Mouse (Mus musculus): ENCODE data around the gene Pdzd7. TPM values are rescaled to one million over a fixed set of nuclear protein-coding genes. Genes with fewer than 3 reads are reported as not detected.
A peak's percentile ranks its signal among the peaks of the same experiment; 100 is the strongest.

Gene Pdzd7
- polyA plus RNA-seq, 1 experiment from 2014 or later: 0.39 TPM

GRCm38 (mm10) chr19:45058113-45058839 is 12.8 kb upstream of the Pdzd7 start:
- H3K9ac ChIP-seq: peak overlapping the region; percentile 78
- H3K4me2 ChIP-seq: peak overlapping the region; percentile 83
- H3K4me3 ChIP-seq (ENCODE audit: low read depth, low read length): peak overlapping the region; percentile 56
- no peaks in the 10 kb centered on the region for H3K9me3 ChIP-seq (ENCODE audit: low read depth, low read length)
- H3K27ac ChIP-seq (ENCODE audit: low read depth): peak overlapping the region; percentile 96
- WGBS: under 1% methylated on average over 34 of the region's 34 CpGs
- H3K36me3 ChIP-seq (ENCODE audit: insufficient read depth): peaks cover 10% of the 10 kb centered on the region; the same call in 1 of the 2 replicates
- H3K27me3 ChIP-seq (ENCODE audit: insufficient read depth, low read length): no peaks in the 10 kb centered on the region
- ATAC-seq (ENCODE audit: insufficient read depth) (peak; percentile 94), DNase-seq (peak; percentile 100)
- H3K4me1 ChIP-seq (ENCODE audit: insufficient read depth): peaks cover 12% of the 10 kb centered on the region
- TF ChIP-seq CTCF (IDR thresholded peaks at IDR 0.05; ENCODE audit: low read depth): no peak

- ATAC-seq (ENCODE audit: insufficient read depth): no peak
- Histone ChIP-seq H3K4me1 (ENCODE audit: insufficient read depth) (peaks cover 12% of the 10 kb centered on the region), H3K9me3 (ENCODE audit: low read depth, low read length) (no peaks in the 10 kb centered on the region), H3K4me2 (peak overlapping the region; percentile 83), H3K27ac (ENCODE audit: low read depth) (peak overlapping the region; percentile 96), H3K36me3 (ENCODE audit: insufficient read depth) (peaks cover 15% of the 10 kb centered on the region; the same call in 1 of the 2 replicates), H3K9ac (peak overlapping the region; percentile 78), H3K27me3 (ENCODE audit: insufficient read depth, low read length) (no peaks in the 10 kb centered on the region), H3K4me3 (ENCODE audit: low read depth, low read length) (peak overlapping the region; percentile 56)
- DNase-seq: peak; percentile 59
- 29% methylated on average over 7 of the region's 7 CpGs for WGBS
- TF ChIP-seq CTCF (IDR thresholded peaks at IDR 0.05; ENCODE audit: low read depth): no peak
Observed at GRCm38 (mm10) chr19:45057724-45058112, 12.2 kb upstream of the Pdzd7 start.

GRCm38 (mm10) chr19:45056908-45057698 is 11.6 kb upstream of the Pdzd7 start:
- peak overlapping the region; percentile 56 for H3K4me3 ChIP-seq (ENCODE audit: low read depth, low read length)
- H3K27ac ChIP-seq (ENCODE audit: low read depth): peak overlapping the region; percentile 96
- no peaks in the 10 kb centered on the region for H3K9me3 ChIP-seq (ENCODE audit: low read depth, low read length)
- H3K36me3 ChIP-seq (ENCODE audit: insufficient read depth): peaks cover 21% of the 10 kb centered on the region; the same call in 1 of the 2 replicates
- H3K4me1 ChIP-seq (ENCODE audit: insufficient read depth): peaks cover 12% of the 10 kb centered on the region
- DNase-seq: no peak
- no peak for TF ChIP-seq CTCF (IDR thresholded peaks at IDR 0.05; ENCODE audit: low read depth)
- H3K27me3 ChIP-seq (ENCODE audit: insufficient read depth, low read length): no peaks in the 10 kb centered on the region
- no peak for ATAC-seq (ENCODE audit: insufficient read depth)
- peak overlapping the region; percentile 83 for H3K4me2 ChIP-seq
- peak overlapping the region; percentile 78 for H3K9ac ChIP-seq
- WGBS: 71% methylated on average over 7 of the region's 7 CpGs

GRCm38 (mm10) chr19:45056364-45056763 is 10.8 kb upstream of the Pdzd7 start:
- Histone ChIP-seq H3K27ac (ENCODE audit: low read depth) (no peak overlapping the region), H3K36me3 (ENCODE audit: insufficient read depth) (peaks cover 27% of the 10 kb centered on the region; the same call in 1 of the 2 replicates), H3K9ac (no peak overlapping the region; the same call in 1 of the 2 replicates), H3K4me2 (no peak overlapping the region; the same call in 1 of the 2 replicates), H3K9me3 (ENCODE audit: low read depth, low read length) (no peaks in the 10 kb centered on the region), H3K4me3 (ENCODE audit: low read depth, low read length) (no peak overlapping the region), H3K27me3 (ENCODE audit: insufficient read depth, low read length) (no peaks in the 10 kb centered on the region), H3K4me1 (ENCODE audit: insufficient read depth) (peaks cover 12% of the 10 kb centered on the region)
- peak; percentile 12; the same call in 1 of the 2 replicates for ATAC-seq (ENCODE audit: insufficient read depth)
- WGBS: 32% methylated on average over 4 of the region's 4 CpGs
- DNase-seq: peak; percentile 83
- TF ChIP-seq CTCF (IDR thresholded peaks at IDR 0.05; ENCODE audit: low read depth): peak; percentile 73

GRCm38 (mm10) chr19:45054892-45055690 is 9.6 kb upstream of the Pdzd7 start:
- WGBS: 81% methylated on average over 6 of the region's 6 CpGs
- Histone ChIP-seq H3K27me3 (ENCODE audit: insufficient read depth, low read length) (no peaks in the 10 kb centered on the region), H3K4me2 (no peak overlapping the region), H3K27ac (ENCODE audit: low read depth) (no peak overlapping the region), H3K9ac (no peak overlapping the region), H3K4me1 (ENCODE audit: insufficient read depth) (peaks cover 12% of the 10 kb centered on the region), H3K9me3 (ENCODE audit: low read depth, low read length) (no peaks in the 10 kb centered on the region), H3K36me3 (ENCODE audit: insufficient read depth) (peaks cover 32% of the 10 kb centered on the region; the same call in 1 of the 2 replicates), H3K4me3 (ENCODE audit: low read depth, low read length) (no peak overlapping the region)
- no peak for TF ChIP-seq CTCF (IDR thresholded peaks at IDR 0.05; ENCODE audit: low read depth)
- no peak for ATAC-seq (ENCODE audit: insufficient read depth)
- DNase-seq: no peak

- WGBS: 87% methylated on average over 8 of the region's 8 CpGs
- H3K4me3 ChIP-seq (ENCODE audit: low read depth, low read length): no peak overlapping the region
- peaks cover 33% of the 10 kb centered on the region; the same call in 1 of the 2 replicates for H3K36me3 ChIP-seq (ENCODE audit: insufficient read depth)
- H3K9ac ChIP-seq: no peak overlapping the region
- no peaks in the 10 kb centered on the region for H3K9me3 ChIP-seq (ENCODE audit: low read depth, low read length)
- H3K27ac ChIP-seq (ENCODE audit: low read depth): no peak overlapping the region
- H3K4me1 ChIP-seq (ENCODE audit: insufficient read depth): peaks cover 12% of the 10 kb centered on the region
- DNase-seq (no peak), ATAC-seq (ENCODE audit: insufficient read depth) (no peak)
- no peak overlapping the region for H3K4me2 ChIP-seq
- no peaks in the 10 kb centered on the region for H3K27me3 ChIP-seq (ENCODE audit: insufficient read depth, low read length)
- TF ChIP-seq CTCF (IDR thresholded peaks at IDR 0.05; ENCODE audit: low read depth): no peak
Observed at GRCm38 (mm10) chr19:45053451-45053850, 7.9 kb upstream of the Pdzd7 start.
